Mouse (Mus musculus) neural tube, embryonic 12.5 days (tissue): Measurements from ENCODE around the gene 2310079G19Rik. TPM values are rescaled to one million over a fixed set of nuclear protein-coding genes. Genes with fewer than 3 reads are reported as not detected.
A peak's percentile ranks its signal among the peaks of the same experiment; 100 is the strongest.

Source experiments
- ATAC-seq: fragments of 200-750 bp; cut with Nextera tagmentation; 2 replicates; pipeline ENCODE4 v1.8.0; 2017; ENCODE audit warnings: low read depth, mild to moderate bottlenecking, moderate TSS enrichment, moderate library complexity; ENCODE audit not compliant: low FRiP score
- H3K27ac ChIP-seq: fragments of 300-500 bp; sonication (generic); 2 replicates; pipeline ENCODE4 v1.5.1; 2016
- H3K27me3 ChIP-seq: fragments of 300-500 bp; sonication (generic); replicated peaks from 2 replicates; pipeline ENCODE4 v1.6.1; 2016; ENCODE audit warnings: mild to moderate bottlenecking
- H3K36me3 ChIP-seq: fragments of 300-500 bp; sonication (generic); 2 replicates; pipeline ENCODE4 v1.6.1; 2016; ENCODE audit warnings: mild to moderate bottlenecking
- H3K4me1 ChIP-seq: fragments of 300-500 bp; sonication (generic); 2 replicates; pipeline ENCODE4 v1.6.1; 2016
- H3K4me2 ChIP-seq: fragments of 300-500 bp; sonication (generic); replicated peaks from 2 replicates; pipeline ENCODE4 v1.6.1; 2016; ENCODE audit warnings: mild to moderate bottlenecking
- H3K4me3 ChIP-seq: fragments of 300-500 bp; sonication (generic); 2 replicates; pipeline ENCODE4 v1.5.1; 2016
- H3K9ac ChIP-seq: fragments of 300-500 bp; sonication (generic); 2 replicates; pipeline ENCODE4 v1.6.1; 2016; ENCODE audit warnings: mild to moderate bottlenecking
- H3K9me3 ChIP-seq: fragments of 300-500 bp; sonication (generic); 2 replicates; pipeline ENCODE4 v1.6.1; 2016; ENCODE audit warnings: mild to moderate bottlenecking
- WGBS: fragments of 180-500 bp; shearing (Covaris S2); methylation state at CpG from one replicate; pipeline ENCODE4 v1.1.7; 2016; 5-methylcytosine and 5-hydroxymethylcytosine counted together
- polyA plus RNA-seq: library from polyadenylated mRNA; unstranded; fragments of >200 nt; fragmentation: Nextera tagmentation; extraction: Ambion mirVana; gene quantifications from 2 replicates; pipeline ENCODE4 v1.2.1, GENCODE M21; 2016

2310079G19Rik gene
- polyA plus RNA-seq, result not detected in 2 replicates

DNA sequence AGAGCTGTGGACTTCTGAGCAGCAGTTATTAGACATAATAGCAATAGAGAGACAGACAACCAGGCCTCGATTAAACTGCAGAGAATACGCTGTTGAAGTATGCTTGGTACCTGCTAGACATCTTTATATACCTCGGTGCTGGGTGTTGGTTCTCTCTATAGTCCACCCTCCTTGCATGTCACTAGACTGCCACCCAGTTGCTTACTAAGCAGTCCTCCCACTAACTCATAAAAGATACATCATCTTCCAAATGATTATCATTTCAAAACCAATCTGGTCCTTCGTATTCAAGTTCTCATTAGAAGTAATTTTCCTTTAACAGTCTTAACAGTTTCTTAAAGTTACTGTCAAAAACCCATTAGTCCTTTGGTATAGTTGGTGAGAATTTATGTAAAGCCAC lies at the start of gene 2310079G19Rik:
Gene 2310079G19Rik (minus strand): TSS at position 101 of the 400 bp plus-strand sequence.
- Histone ChIP-seq H3K4me1 (no peaks in the 10 kb centered on the region), H3K27me3 (no peaks in the 10 kb centered on the region), H3K27ac (no peak within 1 kb of the TSS), H3K4me3 (no peak within 1 kb of the TSS), H3K9ac (no peak within 1 kb of the TSS), H3K9me3 (no peaks in the 10 kb centered on the region), H3K36me3 (no peaks in the 10 kb centered on the region), H3K4me2 (no peak within 1 kb of the TSS)
- no peak for ATAC-seq
- 94% methylated on average over 4 of the region's 4 CpGs for WGBS

DNA sequence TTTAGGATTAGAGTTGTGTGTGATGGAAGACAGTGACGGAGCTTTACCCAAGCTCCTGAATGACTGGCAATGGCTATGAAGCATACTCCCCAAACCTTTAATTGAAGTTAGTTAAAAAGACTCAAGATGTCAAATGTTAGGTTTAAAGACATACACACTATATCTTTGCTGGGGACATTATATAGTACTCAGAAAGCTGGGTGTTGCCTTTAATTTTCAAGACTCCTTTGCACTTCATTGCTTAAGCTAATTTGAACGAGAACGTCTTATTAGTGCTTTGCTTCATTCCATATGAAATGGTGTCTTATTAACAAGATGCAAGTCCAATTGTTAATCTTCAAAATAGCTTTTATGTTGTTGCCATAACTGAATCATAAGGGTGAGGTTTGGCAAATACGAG lies 44.1 kb upstream of the 2310079G19Rik start, which contains the start of gene Krtap27-1:
Gene Krtap27-1 (minus strand): TSS at position 101 of the 400 bp plus-strand sequence.
- Histone ChIP-seq H3K9me3 (no peaks in the 10 kb centered on the region), H3K27me3 (no peaks in the 10 kb centered on the region), H3K4me2 (no peak within 1 kb of the TSS), H3K4me3 (no peak within 1 kb of the TSS), H3K36me3 (no peaks in the 10 kb centered on the region), H3K4me1 (no peaks in the 10 kb centered on the region), H3K9ac (no peak within 1 kb of the TSS), H3K27ac (no peak within 1 kb of the TSS)
- WGBS, result 93% methylated on average over 4 of the region's 4 CpGs
- ATAC-seq, result no peak

DNA sequence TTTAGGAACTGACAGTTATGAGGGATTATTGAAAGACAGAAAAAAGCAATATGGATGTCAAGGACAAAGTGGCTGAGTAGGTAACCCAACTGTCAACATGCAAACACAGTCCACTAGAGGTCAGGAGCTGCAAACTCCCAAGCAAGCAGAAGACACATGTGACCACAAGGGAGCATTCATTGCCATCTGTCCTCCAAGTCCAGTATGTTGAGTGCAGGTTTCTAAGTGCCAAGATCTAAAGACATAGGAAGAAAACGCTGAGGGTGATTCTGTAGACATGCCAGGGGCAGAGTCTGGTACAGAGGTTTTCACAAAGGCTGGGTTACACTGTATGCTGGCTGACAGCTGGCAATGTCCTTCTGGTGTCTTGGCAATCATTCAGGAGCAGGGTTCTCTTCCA lies 30.0 kb upstream of the 2310079G19Rik start:
- H3K4me1 ChIP-seq, result no peaks in the 10 kb centered on the region
- no peaks in the 10 kb centered on the region for H3K27me3 ChIP-seq
- no peaks in the 10 kb centered on the region for H3K36me3 ChIP-seq
- H3K4me2 ChIP-seq, result no peak overlapping the region
- ATAC-seq, result no peak
- no peaks in the 10 kb centered on the region for H3K9me3 ChIP-seq
- no peak overlapping the region for H3K4me3 ChIP-seq
- H3K27ac ChIP-seq, result no peak overlapping the region
- no peak overlapping the region for H3K9ac ChIP-seq
- 56% methylated on average over 1 of the region's 1 CpGs for WGBS

DNA sequence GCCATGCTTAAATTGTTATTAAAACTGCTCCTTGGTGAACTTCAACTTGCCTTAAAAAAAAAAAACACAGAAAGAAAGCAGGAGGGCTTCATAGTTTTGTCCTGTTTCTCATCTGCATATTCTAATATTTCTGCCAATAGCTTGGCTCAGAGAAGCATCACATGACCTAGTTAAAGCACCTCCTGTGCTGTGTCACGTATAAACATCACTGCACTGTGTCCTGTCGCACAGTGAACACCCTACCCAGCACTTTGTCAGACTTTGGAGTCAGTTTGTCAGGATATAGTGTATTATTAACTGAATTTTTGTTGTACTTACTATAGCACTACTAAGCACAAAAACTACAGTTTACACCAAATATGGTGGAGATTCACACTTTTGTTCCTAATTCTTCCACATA lies 24.5 kb upstream of the 2310079G19Rik start:
- Histone ChIP-seq H3K4me1 (no peaks in the 10 kb centered on the region), H3K9me3 (no peaks in the 10 kb centered on the region), H3K27ac (no peak overlapping the region), H3K9ac (no peak overlapping the region), H3K4me3 (no peak overlapping the region), H3K27me3 (no peaks in the 10 kb centered on the region), H3K4me2 (no peak overlapping the region), H3K36me3 (no peaks in the 10 kb centered on the region)
- WGBS, result 68% methylated on average over 2 of the region's 2 CpGs
- ATAC-seq, result no peak

DNA sequence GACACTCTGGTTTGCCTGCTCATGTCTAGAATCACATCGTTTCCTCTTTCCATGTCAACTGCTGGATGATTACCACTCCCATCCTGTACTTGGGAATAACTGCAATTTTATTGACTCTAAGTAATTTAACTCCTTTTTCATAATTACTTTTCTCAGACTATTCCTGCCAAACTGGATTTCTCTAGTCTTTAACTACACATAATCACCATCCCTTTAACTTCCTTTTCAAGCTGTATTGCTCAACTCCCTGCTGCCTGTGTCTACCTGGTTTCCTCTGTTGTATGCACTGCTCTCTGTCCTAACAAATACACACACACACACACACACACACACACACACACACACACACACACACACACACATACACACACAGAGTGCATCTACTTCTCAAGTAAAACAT lies 23.6 kb upstream of the 2310079G19Rik start:
- no peak for ATAC-seq
- Histone ChIP-seq H3K27ac (no peak overlapping the region), H3K4me1 (no peaks in the 10 kb centered on the region), H3K9ac (no peak overlapping the region), H3K4me3 (no peak overlapping the region), H3K4me2 (no peak overlapping the region), H3K27me3 (no peaks in the 10 kb centered on the region), H3K36me3 (no peaks in the 10 kb centered on the region), H3K9me3 (no peaks in the 10 kb centered on the region)
- 93% methylated on average over 1 of the region's 1 CpGs for WGBS

DNA sequence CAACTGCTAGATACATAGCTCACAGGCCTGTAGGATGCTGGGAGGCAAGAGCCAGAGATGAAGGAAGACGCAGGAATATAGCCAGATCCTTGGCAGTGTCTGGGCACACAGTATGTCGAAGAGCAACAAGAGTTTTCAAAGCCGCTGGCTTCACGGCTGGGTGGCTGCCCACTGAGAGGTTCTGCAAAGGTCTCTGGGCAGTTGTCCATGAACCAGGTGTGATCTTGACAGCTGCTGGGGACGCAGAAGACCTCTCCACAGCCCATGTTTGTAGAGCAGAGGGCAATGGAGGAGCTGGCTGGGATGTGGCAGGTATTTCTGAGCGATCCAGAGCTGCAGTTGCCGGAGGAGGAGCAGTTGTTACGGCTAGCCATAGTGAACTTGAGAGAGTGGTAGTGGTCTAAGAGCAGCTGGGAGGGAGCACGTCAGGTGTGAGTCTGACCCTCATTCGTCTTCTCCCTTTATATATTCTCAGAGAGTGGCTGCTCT lies 19.9 kb upstream of the 2310079G19Rik start, which contains the start of gene Krtap26-1:
Gene Krtap26-1 (minus strand): TSS at position 439 of the 489 bp plus-strand sequence.
- H3K9ac ChIP-seq, result no peak within 1 kb of the TSS
- H3K9me3 ChIP-seq, result no peaks in the 10 kb centered on the region
- no peak for ATAC-seq
- no peak within 1 kb of the TSS for H3K4me2 ChIP-seq
- 85% methylated on average over 10 of the region's 10 CpGs for WGBS
- no peaks in the 10 kb centered on the region for H3K4me1 ChIP-seq
- H3K4me3 ChIP-seq, result no peak within 1 kb of the TSS
- no peaks in the 10 kb centered on the region for H3K36me3 ChIP-seq
- H3K27me3 ChIP-seq, result no peaks in the 10 kb centered on the region
- no peak within 1 kb of the TSS for H3K27ac ChIP-seq

DNA sequence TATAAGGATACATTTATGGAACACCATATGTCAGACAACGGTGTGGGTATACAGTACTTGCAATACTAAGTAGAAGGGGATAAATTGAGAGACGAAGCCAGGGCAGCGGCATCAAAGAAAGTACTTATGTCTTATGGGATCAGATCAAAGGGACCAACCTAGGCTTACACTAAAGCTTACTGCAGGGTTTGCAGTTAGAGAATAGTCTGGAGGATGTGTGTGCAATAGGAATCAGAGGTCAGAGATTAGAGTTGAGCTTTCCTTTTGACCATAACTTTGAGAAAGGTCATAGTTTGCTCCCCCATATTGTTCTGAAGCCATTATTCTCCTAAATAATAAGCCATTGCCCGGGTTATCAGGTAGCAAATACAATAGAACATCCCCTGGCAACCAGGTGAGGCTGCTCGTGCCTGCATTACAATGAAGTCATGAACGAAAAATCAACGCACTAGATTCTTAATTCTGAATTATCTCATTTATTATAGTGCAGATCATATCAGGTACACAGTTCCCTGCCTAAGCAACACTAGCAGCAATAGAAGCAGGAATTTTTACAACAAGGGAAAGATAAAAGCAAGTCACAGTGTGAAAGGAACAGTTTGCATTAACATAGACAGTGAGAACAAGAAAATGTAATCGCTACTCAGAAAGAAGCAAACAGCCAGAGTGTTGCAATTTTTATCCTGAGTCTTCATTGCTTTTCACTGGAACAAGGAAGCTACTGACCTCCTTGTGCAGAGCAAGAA lies 19.1 kb upstream of the 2310079G19Rik start:
- Histone ChIP-seq H3K4me2 (no peak overlapping the region), H3K36me3 (no peaks in the 10 kb centered on the region), H3K27ac (no peak overlapping the region), H3K4me1 (no peaks in the 10 kb centered on the region), H3K27me3 (no peaks in the 10 kb centered on the region), H3K4me3 (no peak overlapping the region), H3K9ac (no peak overlapping the region), H3K9me3 (no peaks in the 10 kb centered on the region)
- 88% methylated on average over 8 of the region's 8 CpGs for WGBS
- ATAC-seq, result no peak

DNA sequence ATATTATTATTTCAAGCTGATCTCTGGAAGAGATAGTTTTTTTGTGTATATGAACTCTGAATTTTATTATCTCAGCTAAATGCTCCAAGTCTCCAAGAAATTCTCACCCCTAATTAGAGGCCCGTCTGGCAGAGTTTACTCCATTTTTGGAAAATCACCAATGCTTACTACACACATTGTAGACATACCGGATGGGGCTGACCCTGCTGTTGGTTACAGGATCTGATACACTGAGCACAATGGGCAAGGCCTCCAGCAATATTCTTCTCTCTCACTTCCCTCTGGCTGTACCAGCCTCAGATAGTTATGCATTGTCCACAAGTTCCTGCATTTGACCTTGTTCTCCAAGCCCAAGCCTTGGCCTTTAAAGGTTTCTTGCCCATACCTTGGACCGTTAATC lies 12.6 kb upstream of the 2310079G19Rik start:
- Histone ChIP-seq H3K4me2 (no peak overlapping the region), H3K36me3 (no peaks in the 10 kb centered on the region), H3K4me3 (no peak overlapping the region), H3K9ac (no peak overlapping the region), H3K9me3 (no peaks in the 10 kb centered on the region), H3K27me3 (no peaks in the 10 kb centered on the region), H3K4me1 (no peaks in the 10 kb centered on the region), H3K27ac (no peak overlapping the region)
- ATAC-seq, result no peak
- 86% methylated on average over 3 of the region's 3 CpGs for WGBS

DNA sequence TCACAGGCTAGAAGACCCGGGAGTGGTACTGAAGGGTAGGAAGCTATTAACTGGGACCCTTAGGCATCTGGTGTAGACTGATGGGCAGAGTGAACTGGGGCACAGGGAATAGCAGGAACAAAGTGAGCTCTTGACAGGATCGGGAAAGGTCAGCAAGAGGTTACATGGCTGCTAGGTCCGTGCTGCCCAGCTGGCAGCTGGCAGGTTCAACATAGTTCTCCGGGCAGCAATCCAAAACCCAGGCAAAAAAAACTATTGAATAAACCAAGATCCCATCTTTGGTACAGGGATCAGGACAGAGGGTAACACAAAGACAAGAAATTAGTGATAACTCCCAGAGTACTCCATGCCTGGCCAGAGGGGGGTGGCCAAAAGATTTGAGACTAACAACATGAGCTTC lies 7.7 kb upstream of the 2310079G19Rik start:
- 0 out of 2 replicates have a peak, but pooled peaks have one; percentile 7 for ATAC-seq
- no peak overlapping the region for H3K4me3 ChIP-seq
- H3K27ac ChIP-seq, result no peak overlapping the region
- H3K4me1 ChIP-seq, result no peaks in the 10 kb centered on the region
- 48% methylated on average over 4 of the region's 4 CpGs for WGBS
- no peaks in the 10 kb centered on the region for H3K36me3 ChIP-seq
- no peak overlapping the region for H3K9ac ChIP-seq
- no peak overlapping the region for H3K4me2 ChIP-seq
- no peaks in the 10 kb centered on the region for H3K9me3 ChIP-seq
- H3K27me3 ChIP-seq, result no peaks in the 10 kb centered on the region

DNA sequence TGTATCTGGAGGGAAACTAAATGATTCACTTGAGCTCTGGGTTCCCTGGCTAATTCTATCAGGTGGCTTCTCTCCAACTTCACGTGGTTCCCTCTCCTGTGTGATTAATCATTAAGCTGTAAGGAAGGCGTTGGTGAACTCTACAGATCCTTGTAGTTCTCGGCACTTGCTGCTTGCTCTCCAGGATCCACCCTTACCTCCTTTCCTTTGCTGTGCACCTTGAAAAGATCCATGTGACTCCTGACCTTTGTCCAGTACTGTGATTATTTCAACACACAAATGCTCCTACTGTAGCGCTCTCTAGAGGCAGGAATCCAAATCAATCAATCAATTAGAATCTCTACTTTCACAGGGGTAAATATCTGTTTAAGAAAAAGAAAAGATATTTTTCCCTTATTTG lies 4.0 kb upstream of the 2310079G19Rik start:
- 74% methylated on average over 4 of the region's 4 CpGs for WGBS
- H3K27me3 ChIP-seq, result no peaks in the 10 kb centered on the region
- no peaks in the 10 kb centered on the region for H3K4me1 ChIP-seq
- H3K9ac ChIP-seq, result no peak overlapping the region
- no peak overlapping the region for H3K27ac ChIP-seq
- no peak overlapping the region for H3K4me2 ChIP-seq
- H3K4me3 ChIP-seq, result no peak overlapping the region
- H3K9me3 ChIP-seq, result no peaks in the 10 kb centered on the region
- H3K36me3 ChIP-seq, result no peaks in the 10 kb centered on the region
- ATAC-seq, result no peak

DNA sequence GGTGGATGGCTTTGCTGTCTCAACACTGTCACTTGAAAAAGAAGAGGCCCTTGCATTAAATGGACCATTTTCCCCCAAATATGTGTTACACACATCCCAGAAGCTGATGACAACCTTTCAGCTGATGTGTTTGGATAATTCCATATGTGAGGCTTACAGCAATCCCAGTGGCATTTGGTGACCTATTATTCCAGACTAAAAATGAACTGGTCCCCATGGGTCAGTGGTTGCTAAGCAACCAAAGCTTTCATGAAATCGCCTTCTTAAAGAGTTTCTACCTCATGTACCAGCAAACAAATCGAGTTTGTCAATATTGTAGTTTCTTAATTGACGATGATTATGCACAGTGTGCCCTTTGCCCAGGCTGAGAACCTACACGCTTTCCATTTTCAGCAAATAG lies 14.8 kb downstream of the 2310079G19Rik start:
- Histone ChIP-seq H3K36me3 (no peaks in the 10 kb centered on the region), H3K4me1 (no peaks in the 10 kb centered on the region), H3K9ac (no peak overlapping the region), H3K4me2 (no peak overlapping the region), H3K9me3 (no peaks in the 10 kb centered on the region), H3K27ac (no peak overlapping the region), H3K27me3 (no peaks in the 10 kb centered on the region), H3K4me3 (no peak overlapping the region)
- WGBS, result 77% methylated on average over 4 of the region's 4 CpGs
- ATAC-seq, result no peak

DNA sequence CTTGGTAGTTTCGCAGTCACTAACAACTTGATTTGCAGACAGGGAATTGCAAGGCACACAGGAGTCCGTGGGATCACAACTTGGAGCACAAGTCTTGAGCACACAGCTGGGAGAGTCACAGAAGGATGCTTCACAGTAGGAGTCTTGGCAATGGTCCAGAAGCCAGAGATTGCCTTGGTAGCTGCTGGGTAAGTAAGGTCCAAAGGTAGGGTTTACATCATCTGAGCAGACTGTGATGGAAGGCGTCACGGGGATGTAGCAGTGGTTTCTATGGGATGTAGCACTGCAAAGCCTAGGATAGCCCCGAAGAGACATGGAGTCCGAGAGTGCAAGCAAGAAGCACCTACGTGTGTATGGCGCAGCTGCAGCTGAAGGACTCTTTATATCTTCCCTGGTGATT lies 15.5 kb downstream of the 2310079G19Rik start, which contains the start of gene Krtap24-1:
Gene Krtap24-1 (minus strand): TSS at position 358 of the 400 bp plus-strand sequence.
- WGBS, result 90% methylated on average over 8 of the region's 8 CpGs
- no peak for ATAC-seq

DNA sequence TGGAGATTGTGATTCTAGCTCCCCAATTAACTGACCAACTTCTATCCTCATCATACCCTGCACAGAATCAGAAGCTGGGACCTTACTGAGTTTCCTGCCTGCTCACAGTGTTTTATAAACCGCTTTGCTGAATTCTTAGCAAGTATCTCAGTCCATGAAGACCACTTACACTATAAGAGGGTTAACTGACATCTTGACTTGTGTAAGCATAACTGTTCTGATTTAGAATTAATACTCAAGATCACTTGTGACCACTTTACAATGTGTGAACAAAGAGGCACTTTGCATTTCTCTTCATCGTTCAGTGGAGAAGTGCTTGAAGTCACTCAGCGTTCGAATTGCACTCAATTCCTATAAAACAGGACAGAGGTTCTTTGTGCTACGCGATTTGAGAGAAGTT lies 22.9 kb downstream of the 2310079G19Rik start:
- Histone ChIP-seq H3K36me3 (no peaks in the 10 kb centered on the region), H3K27me3 (no peaks in the 10 kb centered on the region), H3K4me2 (no peak overlapping the region), H3K9ac (no peak overlapping the region), H3K4me1 (no peaks in the 10 kb centered on the region), H3K9me3 (no peaks in the 10 kb centered on the region), H3K27ac (no peak overlapping the region), H3K4me3 (no peak overlapping the region)
- WGBS, result 85% methylated on average over 6 of the region's 6 CpGs
- ATAC-seq, result no peak

More for the DNA sequence above, 15.5 kb downstream of the 2310079G19Rik start, which contains the start of gene Krtap24-1:
- Histone ChIP-seq H3K27ac (no peak within 1 kb of the TSS), H3K9me3 (no peaks in the 10 kb centered on the region), H3K9ac (no peak within 1 kb of the TSS), H3K4me2 (no peak within 1 kb of the TSS), H3K27me3 (no peaks in the 10 kb centered on the region), H3K4me3 (no peak within 1 kb of the TSS), H3K36me3 (no peaks in the 10 kb centered on the region), H3K4me1 (no peaks in the 10 kb centered on the region)
